Comparison of ENCODE assay signal across 17 mouse cellular contexts in genomic region chr13:15692465-15692809, GRCm38 (mm10).
"Had no signal": no experiment of that assay in that cellular context is flagged by ENCODE, and none has a peak within 500 bp of the region (broad histone marks: within the 10 kb centered on the region; RNA-seq: fewer than 3 reads in every experiment).

No protein-coding gene starts in this region.

- H3K4me3 ChIP-seq: midbrain, embryonic 10.5 days; midbrain, embryonic 12.5 days; myocyte; neural tube, embryonic 13.5 days; neural tube, embryonic 15.5 days had no signal

- H3K27ac ChIP-seq: midbrain, embryonic 10.5 days; midbrain, embryonic 12.5 days; neural tube, embryonic 13.5 days; neural tube, embryonic 15.5 days had no signal

- H3K27me3 ChIP-seq: midbrain, embryonic 12.5 days; neural tube, embryonic 13.5 days; neural tube, embryonic 15.5 days had no signal

- ATAC-seq: midbrain, embryonic 16.5 days had no signal

- DNase-seq: lung, postnatal 10 days; lung, postnatal 4 days; retina, postnatal 1 day; right cerebral cortex, adult 18-20 months; right cerebral cortex, postnatal 25 days; right cerebral cortex, postnatal 4 days; spleen, adult 18-20 months; thymus, adult 18-20 months; thymus, postnatal 14 days; thymus, postnatal 36 days had no signal

- H3K4me1 ChIP-seq: midbrain, embryonic 10.5 days; neural tube, embryonic 15.5 days had no signal

- H3K4me2 ChIP-seq: lung, embryonic 14.5 days; midbrain, embryonic 12.5 days; neural tube, embryonic 13.5 days; neural tube, embryonic 15.5 days had no signal

- H3K36me3 ChIP-seq: midbrain, embryonic 12.5 days; neural tube, embryonic 13.5 days; neural tube, embryonic 15.5 days had no signal

- H3K9ac ChIP-seq: lung, embryonic 14.5 days; midbrain, embryonic 12.5 days; neural tube, embryonic 13.5 days; neural tube, embryonic 15.5 days had no signal

- H3K9me3 ChIP-seq: midbrain, embryonic 10.5 days; midbrain, embryonic 12.5 days; neural tube, embryonic 13.5 days; neural tube, embryonic 15.5 days had no signal
